Mouse (Mus musculus) MEL (cell line): ENCODE results near the gene Larp7.

ENCODE experiments used
- EP300 ChIP-seq, 2 experiments: IDR thresholded peaks; 2 replicates each; pipeline ENCODE4 v1.6.1; 2011; ENCODE audit warnings: improper control_type of control experiment in 2 of 2, low read length in 2 of 2, low read depth in 1 of 2, mild to moderate bottlenecking in 1 of 2
- POLR2A ChIP-seq, 2 experiments: IDR thresholded peaks; 2 replicates each; pipeline ENCODE4 v1.6.1; 2011 to 2012; ENCODE audit warnings: low read length in 2 of 2, mild to moderate bottlenecking in 2 of 2, control low read depth in 1 of 2, improper control_type of control experiment in 1 of 2, low read depth in 1 of 2, moderate library complexity in 1 of 2; ENCODE audit not compliant: control insufficient read depth in 1 of 2, insufficient read depth in 1 of 2, poor library complexity in 1 of 2
- TCF12 ChIP-seq: IDR thresholded peaks from 2 replicates; pipeline ENCODE4 v1.6.1; 2014; ENCODE audit warnings: low read depth, mild to moderate bottlenecking, inconsistent platforms, low read length, improper control_type of control experiment, moderate library complexity

DNA sequence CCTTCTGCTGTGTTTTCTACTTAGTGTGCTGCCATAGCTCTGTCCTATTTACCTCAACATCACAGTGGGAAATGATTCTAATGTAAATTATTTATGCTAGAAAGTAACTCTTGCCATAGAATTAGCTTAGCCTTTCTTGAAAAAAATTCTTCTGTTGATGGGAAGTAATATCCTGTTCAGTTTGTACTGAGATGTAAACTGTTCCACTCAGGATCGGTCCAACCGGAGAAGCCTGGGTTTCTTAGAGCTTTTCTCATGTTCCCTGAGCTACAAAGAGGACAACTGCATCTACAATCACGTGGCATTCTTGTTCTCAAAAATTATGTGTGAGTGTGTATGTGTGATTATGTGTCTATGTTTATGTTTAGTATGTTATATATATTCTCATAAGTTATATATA, 23.9 kb downstream of the Larp7 start:
- TF ChIP-seq POLR2A (IDR thresholded peaks at IDR 0.05; ENCODE audit: control insufficient read depth in 1 of 2, insufficient read depth in 1 of 2, low read depth in 1 of 2, low read length in 2 of 2, poor library complexity in 1 of 2) (no peak), TCF12 (no peak), EP300 (IDR thresholded peaks at IDR 0.05; ENCODE audit: low read depth in 1 of 2, low read length in 2 of 2) (no peak)
